Mouse (Mus musculus) neural tube, embryonic 15.5 days (tissue): ENCODE results near the gene Guca2b. TPM values are rescaled to one million over a fixed set of nuclear protein-coding genes. Genes with fewer than 3 reads are reported as not detected.

Experiments used
- ATAC-seq: fragments of 200-750 bp; cut with Nextera tagmentation; 2 replicates; pipeline ENCODE4 v1.8.0; 2017; ENCODE audit warnings: mild to moderate bottlenecking, moderate TSS enrichment, moderate library complexity; ENCODE audit not compliant: low FRiP score
- H3K27ac ChIP-seq: fragments of 300-500 bp; sonication (generic); replicated peaks from 2 replicates; pipeline ENCODE4 v1.5.1; 2015; ENCODE audit warnings: mild to moderate bottlenecking, inconsistent platforms
- H3K27me3 ChIP-seq: fragments of 300-500 bp; sonication (generic); replicated peaks from 2 replicates; pipeline ENCODE4 v1.6.1; 2015; ENCODE audit warnings: inconsistent platforms
- H3K36me3 ChIP-seq: fragments of 300-500 bp; sonication (generic); 2 replicates; pipeline ENCODE4 v1.6.1; 2015; ENCODE audit warnings: inconsistent platforms
- H3K4me1 ChIP-seq: fragments of 300-500 bp; sonication (generic); 2 replicates; pipeline ENCODE4 v1.6.1; 2015; ENCODE audit warnings: inconsistent platforms
- H3K4me2 ChIP-seq: fragments of 300-500 bp; sonication (generic); 2 replicates; pipeline ENCODE4 v1.6.1; 2015; ENCODE audit warnings: inconsistent platforms, mild to moderate bottlenecking, moderate library complexity
- H3K4me3 ChIP-seq: fragments of 300-500 bp; sonication (generic); replicated peaks from 2 replicates; pipeline ENCODE4 v1.5.1; 2015; ENCODE audit warnings: mild to moderate bottlenecking, inconsistent platforms
- H3K9ac ChIP-seq: fragments of 300-500 bp; sonication (generic); replicated peaks from 2 replicates; pipeline ENCODE4 v1.6.1; 2015; ENCODE audit warnings: mild to moderate bottlenecking, inconsistent platforms
- H3K9me3 ChIP-seq: fragments of 300-500 bp; sonication (generic); replicated peaks from 2 replicates; pipeline ENCODE4 v1.6.1; 2016; ENCODE audit warnings: inconsistent platforms
- WGBS: fragments of 180-500 bp; shearing (Covaris S2); methylation state at CpG from one replicate; pipeline ENCODE4 v1.1.7; 2015; ENCODE audit warnings: mixed read lengths; 5-methylcytosine and 5-hydroxymethylcytosine counted together
- polyA plus RNA-seq: library from polyadenylated mRNA; unstranded; fragments of >200 nt; fragmentation: Nextera tagmentation; extraction: Ambion mirVana; gene quantifications from 2 replicates; pipeline ENCODE4 v1.2.1, GENCODE M21; 2015

Guca2b gene
- polyA plus RNA-seq, 1 experiment from 2014 or later = not detected

DNA sequence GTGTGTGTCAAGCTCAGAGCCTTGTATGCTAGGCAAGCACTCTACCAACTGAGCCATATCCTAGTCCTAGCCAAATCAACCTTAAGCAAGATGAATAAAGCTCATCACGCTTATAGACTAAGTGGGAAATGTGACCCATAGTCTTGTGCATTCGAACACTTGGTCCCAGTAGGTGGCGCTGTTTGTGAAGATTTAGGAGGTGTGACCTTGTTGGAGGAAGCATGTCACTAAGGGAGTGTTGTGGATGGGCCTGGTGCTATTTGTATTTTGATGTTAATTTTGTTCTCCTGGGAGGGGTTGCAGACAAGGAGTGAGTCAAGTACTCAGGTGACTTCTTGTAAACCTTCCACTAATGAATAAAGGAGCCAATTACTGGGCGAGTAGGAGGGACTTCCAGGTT is 16.1 kb downstream of the Guca2b start:
- Histone ChIP-seq H3K4me1 (no peaks in the 10 kb centered on the region), H3K27ac (no peak overlapping the region), H3K9me3 (no peaks in the 10 kb centered on the region), H3K36me3 (no peaks in the 10 kb centered on the region), H3K4me3 (no peak overlapping the region), H3K9ac (no peak overlapping the region), H3K27me3 (no peaks in the 10 kb centered on the region), H3K4me2 (no peak overlapping the region)
- no peak for ATAC-seq
- WGBS = 91% methylated on average over 4 of the region's 4 CpGs

DNA sequence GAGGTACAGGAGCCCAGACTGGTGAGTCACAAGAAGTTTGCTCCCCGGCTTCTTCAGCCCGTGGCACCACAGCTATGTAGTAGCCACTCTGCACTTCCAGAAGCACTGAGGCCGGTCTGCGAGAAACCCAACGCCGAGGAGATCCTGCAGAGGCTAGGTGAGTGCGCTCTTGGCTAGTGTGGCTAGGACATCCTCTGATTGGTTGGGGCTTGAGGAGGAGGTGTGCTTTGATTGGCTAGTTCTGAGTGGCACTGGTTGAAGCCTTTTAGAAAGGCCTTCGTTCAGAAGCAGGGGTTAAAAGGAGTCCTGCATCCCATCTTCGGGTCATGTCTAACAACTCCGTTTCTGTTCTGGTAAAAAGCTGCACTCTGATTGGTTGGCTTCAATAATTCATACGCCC is 20.1 kb downstream of the Guca2b start:
- Histone ChIP-seq H3K9ac (no peak overlapping the region), H3K27ac (no peak overlapping the region), H3K36me3 (no peaks in the 10 kb centered on the region), H3K4me2 (no peak overlapping the region), H3K27me3 (no peaks in the 10 kb centered on the region), H3K4me3 (no peak overlapping the region), H3K4me1 (peaks cover 6% of the 10 kb centered on the region; the same call in 1 of the 2 replicates), H3K9me3 (no peaks in the 10 kb centered on the region)
- 69% methylated on average over 11 of the region's 11 CpGs for WGBS
- ATAC-seq = no peak

DNA sequence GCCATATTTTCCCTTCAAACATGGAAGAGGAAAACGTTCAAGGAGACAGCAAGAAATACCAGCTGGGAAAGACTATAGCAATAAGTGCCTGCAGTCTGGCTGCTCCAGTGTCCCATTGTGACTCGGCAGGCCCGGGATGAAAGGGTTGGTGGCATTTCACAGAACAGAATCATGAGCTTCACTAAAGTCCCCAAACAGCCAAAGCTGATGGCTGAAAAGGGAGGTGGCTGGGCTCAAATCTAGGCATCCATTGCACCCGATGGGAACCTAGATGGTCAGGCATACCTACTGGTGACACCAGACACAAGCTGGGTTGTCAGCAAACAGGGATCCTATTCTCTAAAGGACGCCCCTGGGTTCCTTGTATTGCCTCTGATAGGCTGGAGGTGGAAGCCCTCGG is 20.8 kb downstream of the Guca2b start:
- WGBS = 82% methylated on average over 6 of the region's 6 CpGs
- no peaks in the 10 kb centered on the region for H3K36me3 ChIP-seq
- no peaks in the 10 kb centered on the region for H3K27me3 ChIP-seq
- H3K4me1 ChIP-seq = peaks cover 13% of the 10 kb centered on the region
- ATAC-seq = no peak
- no peak overlapping the region for H3K27ac ChIP-seq
- no peak overlapping the region for H3K4me3 ChIP-seq
- no peaks in the 10 kb centered on the region for H3K9me3 ChIP-seq
- no peak overlapping the region for H3K9ac ChIP-seq
- no peak overlapping the region for H3K4me2 ChIP-seq

DNA sequence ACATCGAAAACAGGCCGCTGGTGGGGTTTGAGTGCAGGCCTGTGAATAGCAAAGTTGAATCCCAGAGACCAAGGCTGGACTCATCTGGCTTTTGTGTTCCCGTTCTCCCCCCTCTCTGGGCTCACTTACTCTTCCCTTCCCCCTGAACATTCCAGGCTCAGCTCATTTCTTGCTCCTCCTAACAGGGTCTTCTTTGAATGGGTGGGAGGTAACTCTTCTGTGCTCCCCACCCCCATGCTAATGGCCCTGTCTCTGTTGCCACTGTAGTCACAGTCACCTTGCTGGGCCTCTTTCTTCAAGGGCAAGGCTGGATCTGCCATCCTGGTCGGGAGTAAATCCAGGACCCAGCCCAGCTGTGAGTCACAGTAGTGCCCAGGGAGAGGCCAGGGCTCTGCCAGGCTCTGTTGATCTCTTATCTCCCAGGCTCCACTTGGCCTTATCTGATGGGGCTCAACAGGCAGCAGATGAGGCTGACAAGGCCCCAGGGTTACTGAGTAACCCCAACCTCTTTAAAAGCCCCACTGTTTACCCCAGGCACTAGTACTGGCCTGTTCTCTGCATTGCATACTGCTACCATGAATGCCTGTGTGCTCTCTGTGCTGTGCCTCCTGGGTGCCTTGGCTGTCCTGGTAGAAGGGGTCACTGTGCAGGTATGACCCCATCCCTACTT is 21.4 kb downstream of the Guca2b start, which contains the start of gene Guca2a:
Gene Guca2a, plus strand, starts transcription at position 529 of the 670 bp plus-strand sequence.
- no peaks in the 10 kb centered on the region for H3K36me3 ChIP-seq
- H3K4me2 ChIP-seq = no peak within 1 kb of the TSS
- no peaks in the 10 kb centered on the region for H3K9me3 ChIP-seq
- no peak within 1 kb of the TSS for H3K27ac ChIP-seq
- H3K4me1 ChIP-seq = peaks cover 19% of the 10 kb centered on the region
- no peak within 1 kb of the TSS for H3K9ac ChIP-seq
- H3K4me3 ChIP-seq = no peak within 1 kb of the TSS
- ATAC-seq = no peak
- H3K27me3 ChIP-seq = no peaks in the 10 kb centered on the region
- 71% methylated on average over 4 of the region's 4 CpGs for WGBS

GRCm38 (mm10) chr4:119636731-119637130 is 22.0 kb downstream of the Guca2b start:
- H3K36me3 ChIP-seq = no peaks in the 10 kb centered on the region
- H3K27me3 ChIP-seq = no peaks in the 10 kb centered on the region
- H3K4me2 ChIP-seq = no peak overlapping the region
- peaks cover 20% of the 10 kb centered on the region for H3K4me1 ChIP-seq
- ATAC-seq = no peak
- H3K9ac ChIP-seq = no peak overlapping the region
- H3K27ac ChIP-seq = no peak overlapping the region
- H3K4me3 ChIP-seq = no peak overlapping the region
- 87% methylated on average over 7 of the region's 7 CpGs for WGBS
- no peaks in the 10 kb centered on the region for H3K9me3 ChIP-seq

- no peaks in the 10 kb centered on the region for H3K27me3 ChIP-seq
- 77% methylated on average over 8 of the region's 8 CpGs for WGBS
- ATAC-seq = no peak
- peaks cover 30% of the 10 kb centered on the region for H3K4me1 ChIP-seq
- no peak overlapping the region for H3K4me2 ChIP-seq
- H3K4me3 ChIP-seq = no peak overlapping the region
- H3K9me3 ChIP-seq = no peaks in the 10 kb centered on the region
- H3K9ac ChIP-seq = no peak overlapping the region
- H3K27ac ChIP-seq = no peak overlapping the region
- no peaks in the 10 kb centered on the region for H3K36me3 ChIP-seq
These were observed 23.1 kb downstream of the Guca2b start for GRCm38 (mm10) chr4:119635686-119636085.

DNA sequence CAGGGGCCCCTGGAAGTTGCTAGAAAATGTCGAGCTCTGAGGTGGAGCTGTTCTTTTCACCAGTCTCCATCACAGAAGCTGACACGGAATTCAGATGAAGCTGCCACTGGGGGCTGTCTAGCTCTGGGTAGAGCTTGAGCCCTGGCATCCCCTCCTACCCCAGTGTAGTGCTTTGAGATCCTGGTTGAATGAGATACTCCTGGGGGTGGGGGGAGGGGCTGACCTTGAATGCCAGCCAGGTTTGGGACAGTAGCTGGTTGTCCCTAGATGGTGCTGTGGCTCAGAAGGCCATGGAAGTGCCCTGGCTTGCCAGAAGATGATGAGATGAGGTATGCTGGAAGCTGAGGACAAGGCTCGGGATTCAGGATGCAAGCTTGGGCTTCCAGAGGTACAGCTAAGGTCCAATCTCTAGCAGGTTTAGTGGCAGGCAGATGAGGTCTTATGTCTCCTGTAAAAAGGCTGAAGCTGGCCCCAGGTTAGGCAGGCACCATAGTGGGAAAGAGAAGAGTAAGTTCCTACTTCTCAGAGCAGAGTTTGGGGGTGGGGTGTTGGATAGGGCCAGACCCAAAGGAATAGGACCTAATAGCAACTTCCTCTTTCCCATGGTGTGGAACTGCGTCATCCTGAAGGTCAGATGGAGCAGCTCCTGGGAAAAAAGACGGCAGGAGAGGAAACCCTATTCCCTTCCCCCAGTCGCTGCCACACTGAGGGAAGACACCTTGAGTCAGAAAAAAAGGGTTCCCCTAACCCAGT is 23.7 kb downstream of the Guca2b start:
- Histone ChIP-seq H3K9me3 (no peaks in the 10 kb centered on the region), H3K36me3 (no peaks in the 10 kb centered on the region), H3K4me1 (peaks cover 30% of the 10 kb centered on the region), H3K4me3 (no peak overlapping the region), H3K27ac (no peak overlapping the region), H3K9ac (no peak overlapping the region), H3K27me3 (no peaks in the 10 kb centered on the region), H3K4me2 (no peak overlapping the region)
- whole genome bisulfite sequencing = 63% methylated on average over 6 of the region's 6 CpGs
- no peak for ATAC-seq

- ATAC-seq = no peak
- H3K9ac ChIP-seq = no peak overlapping the region
- no peak overlapping the region for H3K4me2 ChIP-seq
- H3K36me3 ChIP-seq = peaks cover 9% of the 10 kb centered on the region
- H3K27me3 ChIP-seq = no peaks in the 10 kb centered on the region
- H3K4me3 ChIP-seq = no peak overlapping the region
- no peaks in the 10 kb centered on the region for H3K9me3 ChIP-seq
- 70% methylated on average over 3 of the region's 3 CpGs for WGBS
- H3K27ac ChIP-seq = no peak overlapping the region
- H3K4me1 ChIP-seq = peaks cover 30% of the 10 kb centered on the region
These were observed 24.8 kb downstream of the Guca2b start for GRCm38 (mm10) chr4:119633948-119634347.

- WGBS = 33% methylated on average over 7 of the region's 7 CpGs
- ATAC-seq = no peak
- Histone ChIP-seq H3K27ac (0 out of 2 replicates have a peak overlapping the region, but pooled peaks have one; percentile 37), H3K36me3 (peaks cover 10% of the 10 kb centered on the region), H3K4me3 (no peak overlapping the region), H3K9ac (no peak overlapping the region), H3K4me2 (no peak overlapping the region), H3K27me3 (no peaks in the 10 kb centered on the region), H3K4me1 (peaks cover 30% of the 10 kb centered on the region), H3K9me3 (no peaks in the 10 kb centered on the region)
These were observed 25.4 kb downstream of the Guca2b start for GRCm38 (mm10) chr4:119633342-119633741.

- H3K27me3 ChIP-seq = no peaks in the 10 kb centered on the region
- peaks cover 10% of the 10 kb centered on the region for H3K36me3 ChIP-seq
- H3K9me3 ChIP-seq = no peaks in the 10 kb centered on the region
- H3K4me3 ChIP-seq = no peak overlapping the region
- 47% methylated on average over 7 of the region's 7 CpGs for WGBS
- no peak overlapping the region for H3K4me2 ChIP-seq
- peaks cover 30% of the 10 kb centered on the region for H3K4me1 ChIP-seq
- no peak for ATAC-seq
- H3K27ac ChIP-seq = no peak overlapping the region
- H3K9ac ChIP-seq = no peak overlapping the region
These were observed 26.0 kb downstream of the Guca2b start for GRCm38 (mm10) chr4:119632721-119633120.

- peaks cover 11% of the 10 kb centered on the region for H3K36me3 ChIP-seq
- H3K4me1 ChIP-seq = peaks cover 30% of the 10 kb centered on the region
- no peaks in the 10 kb centered on the region for H3K27me3 ChIP-seq
- no peak overlapping the region for H3K9ac ChIP-seq
- no peaks in the 10 kb centered on the region for H3K9me3 ChIP-seq
- H3K27ac ChIP-seq = no peak overlapping the region
- ATAC-seq = peak; percentile 67
- 48% methylated on average over 11 of the region's 11 CpGs for WGBS
- no peak overlapping the region for H3K4me2 ChIP-seq
- H3K4me3 ChIP-seq = no peak overlapping the region
These were observed 27.4 kb downstream of the Guca2b start for GRCm38 (mm10) chr4:119631115-119631919.
